Mouse (Mus musculus) c-Kit-positive CD71-positive TER-119-negative erythroid progenitor cells, embryonic 14.5 days (primary cell): Measurements from ENCODE around the gene Gpd1l.
"Not testable (repeated sequence)": the region's sequence is repeated elsewhere in the genome, so short reads cannot be mapped to it uniquely, and the experiment has no call there.

Experiments used
- DNase-seq: peaks from one replicate; pipeline ENCODE4 v3.0.0-alpha.2; 2013; ENCODE audit warnings: low read depth

Gpd1l gene

DNA sequence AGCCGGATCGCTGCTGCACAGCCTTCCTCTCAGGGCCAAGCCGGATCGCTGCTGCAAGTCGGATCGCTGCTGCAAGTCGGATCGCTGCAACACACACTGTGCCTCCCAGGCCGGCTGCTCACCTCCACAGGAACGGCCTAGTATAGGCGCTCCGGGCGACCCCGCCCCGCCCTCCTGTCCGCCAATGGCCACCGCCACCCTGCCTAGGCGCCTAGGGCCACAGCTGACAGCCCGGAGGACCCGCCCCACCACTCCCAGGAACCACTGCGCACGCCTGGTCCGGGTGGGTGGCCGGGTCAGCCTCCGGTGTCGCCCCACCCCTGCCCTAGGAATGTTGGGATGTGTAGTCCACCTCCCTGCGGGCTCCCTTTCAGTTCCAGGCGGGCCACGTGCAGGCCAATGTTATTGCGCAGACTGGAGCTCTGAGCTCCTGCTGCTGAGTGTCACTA is at the start of gene Gpd1l:
TSS of gene Gpd1l (minus strand) at position 265 of the 449 bp plus-strand sequence.
- DNase-seq, result peak; percentile 79

DNA sequence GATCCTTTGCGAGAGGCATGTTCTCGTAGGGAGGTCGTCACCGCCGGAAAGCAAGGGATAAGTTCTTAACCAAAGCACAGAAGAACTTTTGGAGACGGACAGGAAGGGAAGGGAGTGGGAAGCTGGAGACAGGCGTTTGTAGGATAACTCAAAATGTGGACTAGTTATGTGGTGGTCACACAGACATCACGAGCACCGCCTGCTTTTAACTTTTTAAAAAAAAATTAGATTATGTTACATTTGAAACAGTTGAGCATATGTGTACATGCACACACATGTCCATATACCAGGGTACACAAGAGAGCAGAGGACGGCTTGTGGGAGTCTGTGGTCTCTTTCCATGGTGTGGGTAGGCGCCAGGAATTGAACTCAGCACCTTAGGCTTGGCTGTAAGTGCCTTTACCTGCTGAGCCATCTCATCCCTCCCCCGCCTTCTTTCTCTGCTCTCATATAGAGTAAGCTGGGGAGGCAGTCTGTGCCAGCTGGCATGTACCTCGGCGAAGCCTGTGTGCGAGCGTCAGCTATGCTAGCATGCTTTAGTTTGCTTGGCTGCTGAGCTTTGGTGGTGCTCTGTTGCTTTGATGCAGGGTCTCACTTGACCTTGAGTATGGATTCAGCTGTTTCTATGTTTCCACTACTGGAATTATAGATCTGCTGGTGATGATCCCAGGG is 49.0 kb upstream of the Gpd1l start, which contains the start of gene Rps27rt:
TSS of gene Rps27rt (minus strand) at position 51 of the 672 bp plus-strand sequence.
- DNase-seq, result no peak

DNA sequence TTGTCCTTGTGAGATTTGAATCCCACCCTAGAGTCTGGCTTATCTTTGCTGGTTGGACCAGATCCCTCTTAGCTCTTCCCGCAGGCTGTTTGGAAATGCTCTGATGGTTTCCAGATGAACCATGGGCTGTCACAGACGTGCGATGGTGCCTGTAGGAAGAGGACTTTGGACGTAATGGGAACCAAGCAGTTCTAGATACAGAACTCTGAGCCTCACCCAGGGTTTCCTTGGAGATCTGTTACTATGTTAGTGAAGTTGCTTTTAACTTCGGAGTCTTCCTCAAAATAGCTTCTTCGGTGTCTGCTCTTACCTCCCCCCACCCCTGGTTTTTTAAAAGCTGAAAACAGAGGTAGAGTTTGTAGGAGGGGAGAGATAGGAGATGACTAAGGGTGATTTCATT is 46.2 kb upstream of the Gpd1l start:
- DNase-seq, result no peak

DNA sequence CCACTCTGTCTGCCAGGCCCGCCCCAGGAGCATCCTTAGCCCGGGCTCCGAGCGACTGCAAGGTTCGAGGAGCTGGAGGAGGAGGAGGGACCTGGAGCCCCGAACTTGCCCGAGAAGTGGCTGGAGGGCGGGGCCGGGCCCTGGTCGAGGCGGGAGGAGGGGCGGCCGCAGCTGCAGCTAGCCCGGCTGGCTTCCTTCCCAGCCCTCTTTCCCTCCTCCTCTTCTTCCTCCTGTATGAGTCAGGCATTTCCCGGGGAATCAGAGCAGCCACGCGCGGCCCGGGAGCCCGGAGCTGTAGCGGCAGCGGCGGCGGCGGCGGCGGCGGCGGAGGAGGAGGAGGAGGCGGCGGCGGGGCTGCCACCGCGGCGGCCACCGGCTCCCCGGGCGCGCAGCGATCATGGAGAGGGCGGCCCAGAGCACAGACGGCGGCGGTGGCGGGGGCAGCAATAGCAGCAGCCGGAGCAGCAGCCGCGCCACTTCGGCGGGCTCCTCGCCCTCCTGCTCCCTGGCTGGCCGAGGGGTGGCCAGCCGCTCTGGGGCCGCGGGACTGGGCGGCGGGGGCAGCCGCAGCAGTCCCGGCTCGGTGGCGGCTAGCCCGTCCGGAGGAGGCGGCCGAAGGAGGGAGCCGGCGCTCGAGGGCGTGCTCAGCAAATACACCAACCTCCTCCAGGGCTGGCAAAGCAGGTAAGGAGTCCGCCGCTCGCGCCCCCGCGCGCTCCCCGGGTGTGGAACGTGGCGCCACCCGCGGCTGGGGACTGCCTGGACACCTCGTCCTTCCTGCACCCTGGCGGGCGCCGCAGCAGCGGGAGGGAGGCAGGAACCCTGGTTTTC is 44.7 kb upstream of the Gpd1l start, which contains the start of gene Osbpl10:
TSS of gene Osbpl10 (plus strand) at position 289 of the 831 bp plus-strand sequence.
- no peak for DNase-seq

DNA sequence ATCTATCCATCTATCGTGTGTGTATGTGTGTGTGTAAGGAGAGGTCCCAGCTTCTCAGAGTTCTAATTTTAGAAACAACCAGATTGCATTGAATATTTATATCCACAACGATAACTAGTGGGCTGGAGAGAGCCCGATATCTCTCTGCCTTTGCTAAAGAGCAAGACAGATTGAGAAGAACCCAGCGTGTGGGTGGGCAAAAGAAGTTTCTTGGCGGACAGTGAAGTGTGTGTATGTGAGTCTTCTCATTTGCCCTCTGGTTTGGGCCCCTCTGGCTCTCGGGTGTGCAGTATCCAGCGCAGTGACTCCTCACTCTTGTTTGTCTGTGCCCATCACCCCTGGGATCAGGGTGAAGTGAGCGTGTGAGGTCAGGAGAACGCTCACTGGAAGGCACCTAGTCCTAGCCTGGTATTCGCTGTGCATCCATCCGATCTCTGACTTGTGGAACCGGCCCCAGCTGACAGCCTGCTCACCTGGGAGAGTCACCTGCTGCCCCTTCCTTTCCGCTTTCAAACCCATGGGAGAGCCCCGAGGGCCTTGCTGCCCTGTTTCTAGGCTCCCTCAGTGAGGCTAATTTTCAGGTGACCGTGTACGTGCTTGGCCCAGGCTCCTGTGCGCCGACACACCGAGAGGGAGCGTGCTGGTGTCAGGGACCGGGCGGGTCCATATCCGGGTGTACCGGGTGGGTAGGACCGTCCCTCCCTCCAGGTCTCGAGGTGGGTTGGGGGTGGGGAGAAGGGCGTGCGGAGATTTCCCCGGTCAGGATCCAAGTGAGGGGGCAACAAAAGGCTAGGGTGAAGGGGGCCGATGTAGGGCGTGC is 43.9 kb upstream of the Gpd1l start:
- no peak for DNase-seq

DNA sequence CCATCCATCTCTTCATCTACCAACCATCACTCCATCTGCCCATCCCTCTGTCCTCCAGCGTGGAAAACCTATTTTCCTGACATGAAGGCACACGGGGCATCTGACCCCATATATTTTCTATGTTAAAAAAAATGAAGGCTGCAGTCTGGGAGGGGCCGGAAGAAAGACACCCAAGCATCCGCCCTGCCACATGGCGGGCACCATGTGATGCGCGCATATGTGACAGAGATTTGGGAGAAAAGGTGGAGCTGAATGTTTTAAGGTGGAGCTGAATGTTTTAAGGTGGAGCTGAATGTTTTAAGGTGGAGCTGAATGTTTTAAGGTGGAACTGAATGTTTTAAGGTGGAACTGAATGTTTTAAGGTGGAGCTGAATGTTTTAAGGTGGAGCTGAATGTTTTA is 32.5 kb upstream of the Gpd1l start:
- DNase-seq, result not testable (repeated sequence)

DNA sequence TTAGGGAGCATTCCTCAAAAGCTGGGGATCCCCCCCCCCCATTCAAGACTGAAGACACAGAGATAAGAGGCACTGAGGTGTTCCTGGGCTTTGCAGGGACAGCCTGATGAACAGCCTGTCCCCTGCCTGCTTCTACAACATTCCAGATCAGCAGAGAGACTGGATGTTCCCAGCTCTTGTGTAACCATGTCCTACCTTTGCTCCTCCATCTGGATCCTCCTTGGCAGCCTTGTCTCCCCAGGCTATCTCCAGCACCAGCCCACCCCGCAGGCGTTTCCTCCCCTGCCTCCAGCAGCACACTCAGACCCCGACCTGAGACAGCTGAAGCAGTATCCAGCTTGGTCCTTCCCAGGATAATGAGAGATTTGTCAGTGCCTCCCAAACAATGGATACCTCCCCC is 30.3 kb upstream of the Gpd1l start:
- DNase-seq, result no peak

DNA sequence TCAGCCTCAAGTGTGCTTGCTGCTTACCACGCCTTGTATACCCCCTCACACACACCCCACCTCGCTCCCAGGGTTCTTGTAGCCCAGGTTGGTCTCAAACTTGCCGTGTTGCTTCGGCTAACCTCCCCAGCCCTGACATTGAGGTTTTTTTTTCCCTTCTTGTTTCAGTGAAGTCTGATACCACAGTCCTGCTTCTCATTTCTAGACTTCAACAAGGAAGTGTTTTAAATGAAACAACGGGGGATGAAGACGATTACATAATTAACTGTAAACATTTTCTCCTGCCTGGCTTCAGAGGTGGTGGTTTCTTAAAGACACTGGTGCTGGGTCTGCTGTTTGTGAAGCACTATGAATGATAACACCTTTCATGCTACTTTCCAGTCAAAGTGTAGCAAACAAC is 27.1 kb upstream of the Gpd1l start:
- DNase-seq, result no peak

DNA sequence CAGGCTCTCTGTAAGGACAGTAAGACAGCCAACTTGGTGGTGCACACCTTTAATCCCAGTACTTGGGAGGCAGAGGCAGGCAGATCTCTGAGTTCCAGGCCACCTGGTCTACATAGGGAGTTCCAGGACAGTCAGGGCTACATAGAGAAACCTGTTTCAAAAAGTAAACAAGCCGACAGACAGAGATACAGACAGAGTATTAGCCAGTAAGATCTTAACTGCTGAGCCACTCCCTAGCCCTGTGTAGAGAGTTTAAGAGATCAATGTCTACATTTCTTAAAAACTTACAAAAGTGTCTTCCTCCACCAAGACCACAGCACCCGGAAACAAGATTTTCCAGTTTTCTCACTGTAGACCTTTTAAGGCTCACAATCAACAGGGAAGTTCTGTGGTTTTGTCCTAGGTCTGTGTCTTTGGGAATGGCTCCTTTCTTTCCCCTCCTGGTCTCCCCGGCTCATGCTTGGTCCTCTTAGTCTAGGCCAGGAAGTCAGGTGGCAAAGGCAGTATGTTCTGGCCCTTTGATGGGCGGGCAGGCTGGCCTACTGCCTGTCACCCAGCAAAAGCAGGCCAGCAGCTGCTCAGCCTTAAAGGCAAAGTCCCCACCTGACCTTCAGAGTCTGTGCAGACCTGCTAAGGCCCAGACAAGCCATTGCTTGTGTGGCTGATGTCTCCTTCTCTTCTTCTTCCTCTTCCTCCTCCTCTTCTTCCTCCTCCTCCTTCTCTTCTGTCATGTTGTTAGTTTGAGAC is 26.4 kb upstream of the Gpd1l start:
- no peak for DNase-seq

DNA sequence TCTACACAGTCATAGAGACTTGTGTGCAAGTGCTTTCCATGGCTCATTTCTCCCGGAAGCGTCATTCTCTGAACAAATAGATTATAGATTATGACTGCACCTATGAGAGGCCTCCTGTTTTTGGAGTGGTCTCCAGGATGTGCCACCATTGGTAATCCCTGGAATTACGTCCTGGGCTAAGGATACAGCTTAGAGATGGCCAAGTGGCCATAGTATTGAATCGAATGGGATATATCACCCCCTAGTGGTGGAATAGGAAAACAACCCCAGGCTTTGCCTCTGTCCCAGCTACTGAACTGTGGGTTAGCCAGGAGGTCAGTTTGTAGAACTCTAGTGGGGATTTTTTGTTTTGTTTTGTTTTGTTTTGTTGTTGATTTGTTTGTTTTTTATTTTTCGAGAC is 23.2 kb upstream of the Gpd1l start:
- no peak for DNase-seq

DNA sequence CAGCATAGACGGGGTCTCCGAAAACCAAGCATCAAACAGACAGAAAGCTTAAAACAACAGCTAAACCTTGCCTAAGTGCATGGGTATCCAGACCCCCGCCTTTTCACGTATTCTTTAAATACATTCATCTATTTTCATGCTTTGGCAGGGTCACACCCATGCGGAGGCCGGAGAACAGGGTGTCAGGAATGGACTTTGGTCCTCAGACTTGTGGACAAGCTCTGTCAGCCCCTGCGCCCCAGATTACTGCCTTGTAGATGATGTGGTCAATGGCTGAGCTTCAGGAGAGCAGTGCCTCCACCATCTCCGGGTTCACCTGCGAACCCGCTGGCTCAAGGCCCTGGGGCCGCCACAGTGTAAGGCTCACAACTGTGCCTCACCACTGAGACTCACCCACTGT is 21.6 kb upstream of the Gpd1l start:
- no peak for DNase-seq

DNA sequence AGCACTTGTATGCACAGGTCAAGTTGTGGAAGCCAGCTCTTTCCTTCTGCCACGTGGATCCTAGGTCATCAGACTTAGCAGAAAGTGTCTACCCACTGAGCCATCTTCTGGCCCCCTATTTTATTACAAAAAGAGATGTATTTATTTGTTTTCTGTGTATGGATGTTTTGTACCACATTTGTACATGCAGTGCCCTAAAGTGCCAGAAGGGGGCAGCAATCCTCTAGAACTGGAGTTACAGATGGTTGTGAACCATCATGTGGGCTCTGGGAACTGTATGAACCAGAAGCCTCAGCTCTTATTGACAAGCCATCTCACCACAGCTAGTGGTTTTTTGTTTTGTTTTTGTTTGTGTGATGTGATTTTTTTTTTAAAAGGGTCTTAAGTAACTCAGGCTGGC is 19.1 kb upstream of the Gpd1l start:
- no peak for DNase-seq

DNA sequence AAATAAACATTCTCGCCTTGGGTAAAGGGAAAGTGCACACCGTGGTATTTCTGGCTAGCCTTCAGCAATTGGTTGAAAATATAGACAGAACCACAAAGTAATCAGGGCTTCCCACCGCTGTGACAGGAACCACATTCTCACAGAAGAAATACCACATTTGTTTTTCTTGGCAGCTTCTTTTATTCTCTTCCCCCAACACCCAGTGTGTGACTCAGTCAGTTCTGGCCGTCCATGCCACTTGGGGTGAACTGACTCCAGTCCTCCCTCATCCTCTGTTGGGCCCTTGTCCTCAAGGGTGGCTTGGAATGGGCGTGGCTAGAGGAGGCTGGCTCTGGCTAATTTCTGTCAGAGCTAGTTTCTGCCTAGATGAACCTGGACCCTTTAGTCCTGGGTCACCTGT is 14.6 kb upstream of the Gpd1l start:
- no peak for DNase-seq

DNA sequence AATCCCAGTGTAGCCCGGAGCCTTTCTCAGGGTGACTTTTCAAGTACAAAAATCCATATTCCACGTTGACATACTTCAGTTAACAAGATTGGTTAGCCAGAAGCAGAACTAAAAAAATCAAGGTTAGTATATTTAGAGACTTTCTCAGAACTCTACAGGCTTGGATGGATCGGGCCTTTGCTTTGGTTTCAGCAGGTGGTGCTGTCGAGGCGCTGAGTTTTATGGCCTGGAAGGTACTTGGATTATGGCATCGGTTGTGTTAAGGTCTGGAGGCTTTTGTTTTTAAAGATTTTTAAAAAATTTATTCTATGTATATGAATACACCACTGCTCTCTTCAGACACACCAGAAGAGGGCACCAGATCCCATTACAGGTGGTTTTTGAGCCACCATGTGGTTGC is 11.8 kb upstream of the Gpd1l start:
- no peak for DNase-seq

DNA sequence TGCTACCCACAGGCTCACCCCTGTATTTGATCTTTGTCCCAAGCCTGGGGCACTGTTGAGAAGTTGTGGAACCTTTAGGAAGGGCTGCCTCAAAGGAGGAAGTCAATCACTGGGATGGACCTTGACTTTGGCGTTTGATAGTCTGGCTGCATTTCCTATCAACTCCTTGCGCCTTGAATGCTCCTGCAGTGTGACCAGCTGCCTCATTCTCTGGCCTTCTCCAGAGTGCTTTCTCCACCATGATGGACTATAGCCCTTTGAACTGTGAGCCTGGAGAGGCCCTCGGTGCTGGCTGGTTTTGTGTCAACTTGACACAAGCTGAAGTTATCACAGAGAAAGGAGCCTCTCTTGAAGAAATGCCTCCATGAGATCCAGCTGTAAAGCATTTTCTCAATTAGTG is 10.9 kb upstream of the Gpd1l start:
- no peak for DNase-seq

DNA sequence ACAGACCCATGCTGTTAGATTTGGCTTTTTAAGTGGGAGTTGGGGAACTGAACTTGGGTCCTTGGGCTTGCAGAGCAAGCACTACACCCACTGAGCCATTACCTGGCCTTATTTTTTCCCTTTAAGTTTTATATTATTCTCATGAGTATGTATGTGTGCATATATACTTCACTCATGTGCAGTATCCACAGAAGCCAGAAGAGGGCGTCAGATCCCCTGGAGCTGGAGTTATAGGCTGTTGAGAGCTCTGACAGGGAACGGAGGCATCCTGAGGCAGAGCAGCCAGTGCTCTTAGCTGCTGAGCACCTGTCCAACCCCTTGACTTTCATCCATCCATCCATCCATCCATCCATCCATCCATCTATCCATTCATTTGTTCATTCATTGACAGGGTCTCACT is 2.9 kb upstream of the Gpd1l start:
- DNase-seq, result no peak

DNA sequence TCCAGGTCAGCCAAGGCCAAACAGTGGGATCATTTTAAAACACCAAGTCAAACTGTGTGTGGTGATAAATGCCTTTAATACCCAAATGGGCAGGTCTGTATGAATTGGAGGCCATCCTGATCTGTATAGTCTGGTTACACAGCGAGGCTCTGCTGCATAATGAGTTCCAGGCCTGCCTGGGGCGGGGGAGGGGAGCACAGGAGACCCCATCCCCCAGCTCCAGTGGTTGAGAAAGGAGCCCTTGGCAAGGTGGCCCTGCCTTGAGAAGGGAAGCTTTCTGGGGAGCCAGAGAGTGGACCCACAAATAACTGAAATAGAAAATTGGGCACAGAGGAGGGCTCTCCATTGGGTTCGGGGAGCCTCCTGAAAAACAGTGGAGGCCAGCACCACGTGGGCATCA is 1.5 kb upstream of the Gpd1l start:
- no peak for DNase-seq

DNA sequence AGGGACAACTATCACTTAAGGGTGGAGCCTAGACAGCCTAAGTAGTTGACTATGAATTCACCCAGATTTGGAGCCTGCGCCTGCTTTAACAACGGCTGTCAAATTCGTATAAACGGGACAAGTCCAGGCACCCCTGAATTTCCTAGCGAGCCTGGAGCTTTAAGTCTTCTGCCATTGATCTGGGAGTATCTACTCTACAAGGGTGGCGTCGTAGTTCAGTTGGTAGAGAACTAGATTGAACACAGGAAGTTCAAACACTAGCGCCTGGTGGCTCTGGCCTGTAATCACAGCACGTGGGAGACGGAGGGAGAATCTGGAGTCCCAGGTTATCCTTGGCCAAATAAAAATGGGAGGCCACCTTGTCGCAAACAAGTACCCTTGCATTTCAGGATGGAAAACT is 444 bp upstream of the Gpd1l start:
- no peak for DNase-seq

DNA sequence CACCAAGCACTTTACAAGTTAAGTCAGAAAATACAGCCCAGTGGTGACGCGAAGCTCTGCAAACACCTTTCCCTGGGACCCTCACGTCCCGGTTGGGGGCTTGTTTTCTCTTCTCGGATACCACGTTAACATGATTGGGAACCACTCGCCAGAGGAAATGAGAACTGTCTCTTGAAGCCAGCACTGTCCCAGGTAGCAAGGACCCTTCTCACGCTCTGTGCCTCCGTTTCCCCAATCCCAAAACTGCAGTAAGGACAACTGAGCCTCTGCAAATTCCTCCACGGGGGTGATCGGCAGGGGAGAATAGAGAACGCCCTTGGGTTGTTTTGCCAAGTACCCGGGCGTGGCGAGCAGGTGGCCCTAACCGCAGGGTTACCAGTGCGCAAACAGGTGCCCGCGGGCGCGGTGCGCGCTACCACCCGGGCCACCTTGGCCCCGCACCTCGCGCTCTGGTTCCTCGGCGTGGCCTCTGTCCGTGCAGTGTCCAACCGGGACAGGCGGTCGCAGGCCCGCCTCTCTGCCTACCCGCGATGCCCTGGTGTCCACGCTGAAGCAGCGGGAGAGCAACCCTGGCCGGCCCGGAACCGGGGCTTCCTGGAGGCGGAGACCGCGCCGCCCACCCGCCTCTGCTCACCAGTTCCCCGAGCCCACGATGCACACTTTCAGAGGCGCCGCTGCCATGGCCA is 607 bp downstream of the Gpd1l start:
- no peak for DNase-seq

DNA sequence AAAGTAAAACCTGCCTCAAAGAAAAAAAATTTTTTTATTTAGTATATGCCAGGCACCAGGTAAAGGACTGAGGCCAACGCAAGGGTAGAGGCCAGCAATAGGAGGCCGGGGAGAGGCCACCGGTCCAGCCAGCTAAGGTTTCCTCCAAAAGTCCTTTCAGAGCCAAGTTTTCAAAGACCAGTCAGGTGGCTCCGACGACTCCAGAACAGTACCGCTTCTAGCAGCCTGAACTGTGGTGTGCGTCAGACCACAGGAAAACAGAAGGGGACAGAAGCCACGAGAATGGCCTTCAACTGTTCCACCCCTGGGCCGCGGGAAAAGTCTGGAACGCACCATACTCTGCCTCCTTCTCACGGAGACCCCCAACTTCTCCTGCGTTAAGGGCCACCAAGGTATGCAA is 1.2 kb downstream of the Gpd1l start:
- no peak for DNase-seq

DNA sequence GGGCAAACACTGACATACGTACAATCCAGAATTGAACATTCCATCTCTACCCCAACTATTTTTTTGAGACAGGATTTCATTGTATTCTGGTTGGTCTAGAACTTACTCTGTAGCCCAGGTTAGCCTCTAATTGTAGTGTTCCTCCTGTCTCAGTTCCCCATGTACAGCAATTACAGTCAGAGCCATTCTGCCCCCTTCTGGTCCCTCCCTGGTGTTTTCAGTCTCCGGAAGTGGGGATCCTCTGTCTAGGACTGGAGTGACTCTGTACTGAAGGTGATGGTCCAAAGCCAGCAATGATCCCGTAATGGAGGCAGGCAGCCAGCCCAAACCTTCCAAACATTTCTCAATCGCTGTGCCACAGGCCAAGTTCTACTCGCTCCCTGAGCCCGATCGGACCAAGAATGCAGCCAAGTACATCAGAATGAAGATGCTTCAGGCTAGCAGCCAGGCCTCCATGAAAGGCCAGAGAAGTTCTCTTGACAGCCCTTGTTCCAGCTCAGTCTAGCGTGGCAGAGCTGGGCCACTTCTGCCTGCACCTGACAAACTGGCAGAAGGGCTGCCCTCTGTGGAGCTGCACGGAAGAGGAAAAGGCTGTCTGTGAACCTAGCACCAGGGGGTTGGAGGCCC is 3.2 kb downstream of the Gpd1l start:
- DNase-seq, result no peak
